Mouse (Mus musculus): ENCODE data around the gene Paqr7.
A peak's percentile ranks its signal among the peaks of the same experiment; 100 is the strongest.

Paqr7 gene

DNA sequence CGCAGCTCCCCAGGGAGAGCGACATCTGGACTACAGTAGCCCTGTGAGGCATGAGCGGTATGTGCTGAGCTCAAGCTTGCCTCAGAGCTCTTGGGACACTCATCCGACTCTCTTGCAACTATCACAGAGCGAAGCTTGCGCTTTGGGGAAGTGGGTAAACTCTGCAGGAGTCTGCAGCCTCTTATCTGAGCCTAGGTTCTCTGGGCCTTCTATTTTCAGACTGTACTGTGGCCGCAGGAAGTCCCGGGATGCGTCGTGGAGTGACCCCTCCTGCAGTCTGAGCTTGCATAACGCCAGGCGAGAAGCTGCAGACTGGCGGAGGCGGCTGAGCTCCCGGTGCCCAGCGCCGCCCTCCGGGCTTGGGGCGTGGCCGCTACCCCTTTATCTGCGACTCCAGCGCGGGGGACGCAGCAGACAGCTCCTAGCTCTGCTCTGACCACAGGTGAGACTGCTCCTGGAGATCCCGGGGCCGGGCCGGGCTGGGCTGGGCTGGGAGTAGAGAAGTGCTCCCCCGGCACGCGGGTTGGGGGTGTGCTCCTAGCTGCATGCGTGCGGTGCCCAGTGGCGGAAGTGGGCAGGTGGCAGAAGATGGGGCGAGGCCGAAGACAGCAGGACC, at the start of gene Paqr7:
Gene Paqr7, plus strand, starts transcription at position 103 of the 616 bp plus-strand sequence.
- DNase-seq: peak; percentile 58 to 69

DNA sequence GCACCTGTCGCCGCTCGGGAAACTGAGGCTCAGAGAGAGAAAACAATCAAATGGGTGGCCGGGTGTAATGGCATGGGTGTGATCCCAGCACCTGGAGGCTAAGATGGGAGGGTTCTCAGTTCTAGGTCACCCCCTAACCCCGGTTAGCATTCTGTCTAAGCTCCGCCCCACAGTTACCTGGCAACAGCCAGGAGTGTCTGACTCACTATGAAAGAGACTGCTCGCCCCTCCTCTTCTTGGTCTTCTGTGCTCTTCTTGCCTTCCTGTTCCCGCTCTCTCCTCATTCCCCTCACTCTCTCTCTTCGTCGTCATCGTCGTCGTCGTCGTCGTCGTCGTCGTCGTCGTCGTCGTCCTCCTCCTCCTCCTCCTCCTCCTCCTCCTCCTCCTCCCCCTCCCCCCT, 48.5 kb upstream of the Paqr7 start:
- no peak for DNase-seq

DNA sequence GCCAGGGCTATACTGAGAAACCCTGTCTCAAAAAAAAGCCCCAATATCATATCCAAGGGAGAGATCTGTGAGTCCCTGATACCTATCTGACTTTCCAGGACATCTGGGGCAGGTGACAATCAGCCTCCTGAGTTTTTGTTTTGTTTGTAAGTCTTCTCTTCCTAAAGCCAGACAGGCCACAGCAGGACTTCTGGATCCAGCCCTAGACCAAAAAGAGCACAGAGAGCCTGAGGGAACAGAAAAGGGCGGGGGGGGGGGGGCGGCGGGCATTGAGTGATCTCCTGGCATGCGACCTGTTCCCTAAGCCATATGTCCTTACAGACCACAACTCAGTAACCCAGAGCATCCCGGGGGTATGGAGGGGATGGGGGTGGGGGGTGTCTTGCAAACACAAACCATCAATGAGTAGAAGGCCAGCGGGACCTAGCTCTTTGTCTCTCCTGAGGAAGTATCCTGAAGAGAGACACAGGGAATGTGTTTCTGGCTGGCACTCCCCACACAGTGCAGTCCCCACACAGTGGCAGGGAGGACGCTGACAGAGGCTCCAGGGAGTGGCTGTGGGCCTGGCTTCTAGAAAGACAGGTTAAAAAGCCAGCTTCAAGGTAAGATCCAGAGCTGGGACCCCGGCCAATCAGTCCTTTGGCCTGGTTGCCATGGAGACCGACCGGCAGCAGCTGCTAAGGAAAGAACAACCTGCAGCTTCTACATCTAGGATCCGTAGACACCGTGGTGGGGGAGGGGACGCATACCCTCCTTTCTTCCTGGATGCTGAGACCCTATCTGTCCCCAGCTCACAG, 46.7 kb upstream of the Paqr7 start:
- DNase-seq: no peak

DNA sequence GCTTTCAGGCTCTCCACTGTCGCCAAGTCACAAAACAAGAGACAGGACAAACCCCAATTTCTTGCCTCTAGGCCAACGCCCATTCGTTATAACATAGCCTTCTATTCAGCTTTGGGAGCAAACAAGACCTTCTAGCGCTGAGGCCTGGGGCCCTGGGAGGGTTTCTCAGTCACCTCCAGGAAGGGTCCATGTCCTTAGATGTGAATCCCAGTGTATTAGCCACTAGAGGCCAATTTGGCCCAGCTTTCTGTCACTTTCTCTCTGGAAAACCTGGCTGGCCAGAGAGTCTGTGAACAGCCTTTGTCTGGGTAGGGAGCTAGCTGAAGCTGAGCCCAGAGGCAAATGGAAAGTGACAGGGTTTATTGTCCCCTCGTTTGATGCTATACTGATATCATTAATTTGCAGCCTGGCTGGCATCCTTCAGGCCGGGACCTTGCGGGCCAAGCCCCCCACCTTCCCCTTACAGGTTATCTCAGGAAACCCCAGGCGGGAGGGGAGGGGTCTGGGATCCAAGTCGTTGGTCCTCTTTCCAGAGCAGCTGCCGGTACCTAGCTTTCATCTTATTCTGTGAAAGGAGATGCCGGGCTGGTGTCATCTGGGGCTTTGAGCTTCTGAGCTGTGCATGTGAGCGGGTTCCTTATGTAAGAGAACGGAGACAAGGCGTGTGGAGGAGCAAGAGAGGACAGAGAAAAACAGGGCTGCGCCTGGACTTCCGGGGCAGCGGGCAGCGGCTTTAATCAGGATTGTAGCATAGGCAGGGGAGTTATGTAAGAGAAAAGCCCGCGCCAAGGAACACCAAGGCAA, 45.9 kb upstream of the Paqr7 start:
- DNase-seq: no peak

DNA sequence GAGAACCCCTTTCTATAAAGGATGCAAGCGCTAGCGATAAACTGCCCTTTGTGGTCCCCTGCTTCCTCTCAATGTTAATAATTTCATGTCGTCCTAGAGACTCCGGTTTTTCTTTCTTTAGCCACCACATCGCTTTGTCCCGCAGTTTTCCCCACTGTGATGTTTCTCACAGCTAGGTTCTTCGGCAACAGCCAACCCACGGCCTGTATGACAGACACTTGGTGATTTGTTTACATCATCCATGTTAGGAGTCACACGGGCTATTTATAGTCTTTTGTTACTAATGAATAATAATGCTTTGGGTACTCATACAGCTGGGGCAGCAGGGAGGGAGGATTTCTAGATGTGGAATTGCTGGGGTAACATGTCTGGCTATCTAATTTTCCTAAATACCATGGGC, 45.0 kb upstream of the Paqr7 start:
- DNase-seq: no peak

DNA sequence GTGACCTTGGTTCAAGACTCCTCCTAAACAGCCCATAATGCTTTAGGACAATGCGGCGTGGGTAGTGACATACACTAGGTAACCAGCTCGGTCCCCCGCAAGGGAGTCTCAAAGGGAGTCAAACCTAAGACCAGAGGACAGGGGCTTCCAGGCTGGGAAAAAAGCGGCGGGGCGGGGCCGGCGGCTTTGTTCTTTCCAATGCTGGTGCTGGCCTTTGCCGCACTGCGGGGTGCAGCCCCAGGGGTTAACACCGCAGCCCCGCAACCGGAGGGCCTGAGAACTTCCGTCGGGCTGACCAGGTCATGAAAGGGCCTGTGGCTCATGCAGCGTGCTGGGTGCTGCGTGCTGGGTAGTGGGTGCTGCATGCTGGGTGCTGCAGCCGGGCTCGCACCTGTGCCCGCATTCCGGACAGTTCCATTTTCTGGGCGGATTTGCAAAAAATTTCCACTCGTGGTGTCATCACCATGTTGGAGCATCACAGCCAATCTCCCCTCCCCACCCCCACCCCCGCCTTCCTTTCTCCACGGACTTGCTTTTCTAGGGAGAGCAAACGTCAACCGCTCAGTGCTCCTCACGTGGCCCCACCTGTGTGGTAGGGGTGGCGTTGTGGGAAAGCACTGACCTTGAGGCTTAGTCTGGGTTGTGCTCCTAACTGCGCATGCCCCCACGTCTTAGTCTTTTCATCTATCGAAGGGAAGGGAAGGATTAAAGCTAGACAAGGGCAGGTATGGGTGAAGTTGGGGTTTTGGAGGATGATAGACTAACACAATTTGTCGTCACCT, 42.7 kb upstream of the Paqr7 start:
- no peak for DNase-seq

DNA sequence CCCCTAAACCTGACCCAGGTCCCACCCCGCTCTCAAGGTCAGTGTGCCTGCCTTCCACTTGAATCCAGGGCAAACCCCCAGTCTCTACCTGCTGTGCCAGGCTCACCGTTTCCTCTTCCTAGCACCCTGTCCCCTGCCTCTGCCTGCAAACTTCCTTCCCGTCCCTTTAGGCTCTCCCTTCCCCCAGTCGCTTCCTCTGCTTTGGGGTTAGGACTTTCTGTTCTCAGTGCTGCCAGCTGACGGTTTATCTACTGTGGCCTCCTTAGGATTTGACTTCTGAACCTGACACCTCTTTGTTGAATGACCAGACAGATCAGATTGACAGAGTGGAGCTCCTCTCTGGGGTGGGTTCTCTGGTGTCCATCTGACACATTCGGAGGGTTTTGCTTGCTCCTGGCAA, 41.2 kb upstream of the Paqr7 start:
- DNase-seq: no peak

DNA sequence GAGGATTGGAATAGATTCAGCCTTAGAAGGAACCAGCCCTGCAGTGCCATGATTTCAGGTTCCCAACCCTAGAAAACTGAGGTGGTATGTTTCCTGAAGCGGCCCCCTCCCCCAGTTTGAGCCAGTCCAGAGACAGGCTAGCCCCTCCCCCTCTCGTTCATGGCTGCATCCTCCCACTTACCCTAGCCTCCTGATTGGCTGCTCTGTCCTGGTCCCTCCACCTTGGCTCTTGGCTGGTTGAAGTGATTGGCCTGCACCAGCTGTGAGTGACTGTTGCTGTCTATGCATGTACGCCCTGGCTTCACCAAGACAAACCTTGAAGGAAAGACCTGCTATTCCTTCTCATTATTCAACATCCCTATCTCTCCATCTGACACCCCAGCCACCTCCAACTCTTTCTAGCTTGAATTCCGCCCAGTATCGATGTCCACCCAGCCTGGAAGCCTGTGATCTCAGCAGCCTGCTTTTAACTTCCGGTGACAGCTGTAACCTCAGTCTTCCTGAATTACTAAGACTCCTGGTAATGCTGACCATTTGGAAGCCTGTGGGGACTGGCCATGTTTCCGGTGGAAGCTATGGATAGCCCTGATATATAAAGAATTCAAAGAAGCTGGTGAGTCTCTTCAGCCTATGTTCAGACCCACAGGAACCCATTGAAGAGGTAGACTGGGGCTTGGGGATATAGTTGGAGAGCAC, 39.2 kb upstream of the Paqr7 start:
- no peak for DNase-seq

DNA sequence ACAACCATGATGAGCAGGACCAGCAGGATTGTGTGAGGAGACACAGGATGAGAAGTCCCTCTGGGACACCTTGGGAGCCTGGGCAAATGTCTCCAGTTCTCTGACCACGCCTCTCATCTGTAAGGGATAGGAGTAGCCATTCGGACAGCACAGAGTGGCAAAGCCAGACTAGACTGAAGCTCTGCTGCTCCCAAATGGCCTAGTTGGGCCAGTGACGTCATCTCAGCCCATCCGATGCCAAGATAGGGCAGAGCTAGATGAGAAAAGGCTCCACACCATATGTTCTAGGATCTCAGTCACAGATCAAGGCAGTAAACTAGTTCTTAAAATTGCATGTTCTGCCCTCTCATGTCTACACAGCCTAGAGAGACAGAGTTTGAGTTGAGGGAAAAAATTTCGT, 37.6 kb upstream of the Paqr7 start:
- no peak for DNase-seq

DNA sequence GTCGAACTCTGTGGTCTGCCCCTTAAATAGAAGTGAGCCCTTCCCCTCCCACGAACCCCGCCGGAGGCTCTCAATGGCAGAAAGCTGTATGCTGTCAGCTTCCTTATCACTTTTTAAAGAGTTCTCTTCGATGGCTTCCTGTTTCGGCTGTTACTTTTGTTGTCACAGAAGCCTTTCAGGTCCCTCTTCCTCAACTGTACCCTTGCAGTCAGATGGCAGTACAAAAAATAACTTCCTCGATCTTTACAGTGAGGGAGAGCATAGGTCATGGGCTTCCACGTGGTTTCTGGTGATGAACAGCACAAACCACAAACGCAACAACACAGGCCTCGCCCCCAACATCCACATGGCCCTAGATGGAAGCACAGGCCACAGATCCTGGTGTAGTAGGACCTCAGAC, 36.2 kb upstream of the Paqr7 start:
- DNase-seq: peak; percentile 55 to 59

DNA sequence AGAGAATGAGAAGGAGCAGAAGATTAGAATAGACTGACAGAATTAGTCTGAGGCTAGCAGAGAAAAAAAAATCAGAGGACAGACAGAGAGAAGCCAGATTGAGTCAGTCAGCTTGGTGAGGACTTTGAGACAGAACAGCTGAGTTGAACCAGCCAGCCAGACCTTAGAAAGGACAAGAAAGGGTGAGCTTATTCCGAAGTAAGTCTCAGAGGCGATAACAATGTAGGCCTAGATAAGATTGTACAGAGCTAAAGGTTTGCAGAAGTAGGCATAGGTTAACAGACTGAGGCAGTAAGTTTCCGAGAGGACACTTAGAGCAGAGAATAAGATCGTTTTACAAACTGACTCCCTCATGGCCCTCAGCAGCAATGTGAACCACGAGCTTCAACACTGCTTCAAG, 35.2 kb upstream of the Paqr7 start:
- DNase-seq: no peak

DNA sequence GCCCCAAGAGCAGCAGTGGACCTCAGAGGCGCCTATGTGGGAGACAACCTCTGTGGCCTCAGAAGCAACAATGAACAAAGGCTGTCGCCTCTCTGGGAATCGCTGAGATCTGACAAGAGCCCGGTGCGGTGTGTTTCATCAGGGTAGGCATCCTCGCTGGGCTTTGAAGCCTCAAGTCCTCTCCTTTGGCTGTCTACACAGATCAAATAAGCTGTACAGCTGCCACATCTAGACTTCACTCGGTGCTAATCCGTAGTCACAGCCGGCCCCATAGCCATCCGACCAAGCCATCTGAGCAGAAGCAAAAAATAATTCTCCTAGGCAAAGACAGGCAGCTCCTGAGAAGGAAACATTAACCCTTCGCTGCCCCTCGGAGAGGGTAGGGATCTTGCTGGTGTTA, 30.7 kb upstream of the Paqr7 start:
- no peak for DNase-seq

DNA sequence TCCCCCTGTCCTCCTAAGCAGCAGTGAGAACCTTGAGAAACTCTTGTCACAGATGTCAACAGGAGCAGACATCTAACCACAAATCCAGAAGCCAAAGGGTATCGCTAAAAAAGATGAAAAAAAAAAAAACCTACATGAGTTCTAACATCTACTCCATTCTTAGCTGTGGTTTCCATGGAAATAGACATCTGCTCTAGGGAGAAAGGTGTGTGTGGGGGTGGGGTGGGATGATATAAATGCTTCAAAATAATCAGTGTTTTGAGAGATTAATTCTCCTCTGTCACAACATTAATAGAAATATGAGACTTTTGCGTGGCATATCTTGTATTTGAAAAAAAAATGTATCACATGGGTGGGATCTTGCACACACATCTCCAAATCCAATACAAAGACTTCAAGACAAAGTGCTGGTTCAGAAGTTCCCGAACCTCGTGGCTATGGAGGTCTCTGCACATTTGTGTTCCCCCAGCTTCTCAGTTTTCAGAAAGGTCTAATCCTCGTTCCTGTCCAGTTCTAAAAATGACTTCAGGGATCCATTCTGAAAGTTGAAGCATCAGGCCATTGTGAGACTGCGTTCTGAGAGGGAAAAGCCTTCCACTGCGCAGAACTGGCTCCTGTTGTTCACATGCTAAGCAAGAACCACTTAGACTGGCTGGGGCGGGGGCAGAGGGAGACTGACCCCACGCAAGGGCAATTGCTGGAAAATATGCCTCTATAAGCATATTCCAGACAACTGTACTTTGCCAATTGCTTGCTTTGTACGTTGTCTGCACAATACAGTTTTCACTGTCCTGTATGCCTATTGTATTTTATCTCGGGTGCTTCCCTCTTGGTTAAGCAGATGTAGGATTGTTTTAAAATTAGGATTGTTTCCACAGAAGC, 29.9 kb upstream of the Paqr7 start:
- no peak for DNase-seq

DNA sequence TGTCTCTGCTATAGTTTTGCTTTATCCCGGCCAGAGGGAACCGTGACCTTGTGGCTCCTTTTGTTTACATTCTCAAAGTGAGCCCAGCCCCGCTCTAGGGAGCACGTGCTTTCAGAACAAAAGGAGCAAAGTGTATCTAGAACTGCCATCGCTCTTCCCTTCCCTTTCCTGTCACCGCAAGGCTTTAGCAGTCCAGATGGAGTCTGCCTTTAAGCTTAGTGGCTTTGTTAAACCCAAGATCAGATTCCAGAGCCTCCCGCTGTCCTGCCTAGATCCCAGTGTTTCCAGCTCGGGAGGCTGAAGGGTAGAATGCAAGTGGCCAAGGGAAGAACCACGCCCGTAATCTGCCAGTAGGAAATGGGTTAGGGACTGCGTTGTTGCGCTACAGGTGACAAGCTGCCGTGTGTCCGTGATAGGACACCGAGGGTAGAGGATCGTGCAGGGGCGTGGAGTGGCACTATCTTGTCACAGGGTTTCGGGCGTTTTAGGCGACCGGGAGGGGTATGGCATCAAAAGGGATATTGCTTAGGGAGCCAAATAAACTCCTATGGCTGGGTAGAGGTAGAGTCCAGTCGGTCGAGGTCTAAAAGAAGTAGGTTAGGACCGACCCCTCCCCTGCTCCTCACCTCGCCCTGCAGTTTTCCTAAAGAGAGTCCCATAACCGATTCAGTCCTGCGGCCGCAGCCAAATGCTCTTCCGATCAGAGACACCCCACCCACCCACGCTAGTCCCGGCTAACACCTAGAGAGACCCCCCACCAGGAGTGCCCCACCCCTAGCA, 28.9 kb upstream of the Paqr7 start:
- peak in 1 of 2 experiments; percentile 25 for DNase-seq

DNA sequence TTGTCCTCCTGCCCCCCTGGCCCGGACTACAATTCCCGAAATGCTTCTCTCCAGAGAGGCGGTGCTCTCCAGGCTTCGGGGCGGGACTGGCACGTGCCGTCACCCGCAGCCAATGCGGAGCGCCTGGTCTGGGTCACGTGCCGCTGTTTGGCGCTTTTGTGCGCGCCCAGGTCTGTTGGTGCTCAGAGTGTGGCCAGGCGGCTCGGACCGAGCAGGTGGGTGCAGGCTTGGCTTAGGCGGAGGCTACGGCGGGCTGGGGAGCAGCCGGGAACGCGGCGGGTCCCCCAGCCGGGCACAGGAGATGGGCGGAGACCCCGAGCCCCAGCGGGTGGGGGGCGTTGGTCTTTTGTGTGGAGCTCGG, 28.3 kb upstream of the Paqr7 start, which contains the start of gene Stmn1:
Gene Stmn1, plus strand, starts transcription at position 106 of the 361 bp plus-strand sequence.
- DNase-seq: peak; percentile 87 to 90

DNA sequence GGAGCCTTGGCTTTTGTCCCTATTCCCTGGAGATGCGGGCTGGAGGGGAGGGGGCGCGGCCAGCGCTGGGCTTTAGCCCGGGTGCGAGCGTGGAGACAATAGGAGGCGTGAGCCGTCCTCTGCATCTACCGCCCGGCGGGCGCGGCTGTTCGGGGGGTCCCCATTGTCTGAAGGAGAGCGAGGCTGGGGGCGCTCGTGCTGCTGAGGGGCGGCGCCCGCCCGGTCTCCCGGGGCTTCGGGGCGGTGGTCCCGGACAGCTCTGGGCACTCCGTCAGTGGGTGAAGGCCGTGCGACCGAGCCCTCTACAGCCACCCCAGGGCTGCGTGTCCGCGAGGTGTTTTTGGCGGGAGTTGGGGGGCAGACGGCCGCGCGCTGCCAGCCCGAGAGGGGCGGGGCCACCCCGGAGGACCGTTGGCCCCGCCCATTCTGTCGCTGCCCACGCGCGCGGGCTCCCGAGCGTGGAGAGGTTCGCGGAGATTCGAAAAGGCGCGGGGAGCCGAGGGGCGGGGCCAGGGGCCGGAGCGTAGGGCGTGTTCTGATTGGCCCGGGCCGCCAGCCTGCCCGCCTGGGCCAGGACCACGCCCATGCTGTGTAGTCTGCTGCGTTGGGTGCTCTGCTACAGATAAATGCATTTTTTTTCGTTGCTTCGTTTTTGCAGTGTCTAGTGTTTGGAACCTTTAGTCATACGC, 27.8 kb upstream of the Paqr7 start:
- DNase-seq: peak; percentile 94 to 97

DNA sequence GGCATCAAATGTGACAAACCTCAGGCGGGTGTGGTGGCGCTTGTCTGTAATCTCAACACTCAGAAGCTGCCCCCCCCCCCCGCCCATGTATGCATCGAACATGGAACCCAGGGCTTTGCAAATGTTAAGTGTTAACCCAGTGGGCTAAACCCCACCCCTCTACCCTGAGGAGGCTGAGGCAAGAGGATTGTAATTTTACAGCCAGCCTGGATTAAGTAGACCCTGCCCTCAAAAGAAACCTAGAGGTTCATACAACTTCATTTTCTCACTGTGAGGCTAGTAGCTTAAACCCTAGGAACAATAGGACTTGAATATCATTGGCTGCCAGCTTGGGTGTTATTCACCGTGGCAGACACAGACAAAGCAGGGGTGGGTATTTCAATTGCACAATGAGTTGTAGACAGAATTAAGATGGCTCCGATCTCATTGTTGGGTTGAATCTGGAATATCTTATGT, 27.1 kb upstream of the Paqr7 start:
- DNase-seq: no peak

DNA sequence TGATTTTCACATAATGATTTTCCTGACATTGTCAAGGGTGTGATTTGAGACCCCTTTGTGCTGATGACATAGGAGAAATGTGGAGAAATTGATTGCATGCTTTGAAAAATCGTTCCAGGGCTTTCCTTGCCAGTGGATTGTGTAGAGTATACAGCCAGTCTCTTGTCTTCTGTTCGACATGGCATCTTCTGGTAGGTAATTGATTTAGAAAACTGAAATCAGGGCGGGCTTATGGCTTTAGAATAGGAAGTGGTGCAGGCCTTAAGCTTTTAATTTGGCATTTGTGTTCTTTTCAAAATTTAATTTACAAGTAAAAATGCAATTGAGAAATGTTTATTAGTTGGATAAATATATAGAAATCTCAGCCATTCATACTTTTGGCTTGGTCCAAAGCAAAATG, 26.5 kb upstream of the Paqr7 start:
- DNase-seq: no peak

DNA sequence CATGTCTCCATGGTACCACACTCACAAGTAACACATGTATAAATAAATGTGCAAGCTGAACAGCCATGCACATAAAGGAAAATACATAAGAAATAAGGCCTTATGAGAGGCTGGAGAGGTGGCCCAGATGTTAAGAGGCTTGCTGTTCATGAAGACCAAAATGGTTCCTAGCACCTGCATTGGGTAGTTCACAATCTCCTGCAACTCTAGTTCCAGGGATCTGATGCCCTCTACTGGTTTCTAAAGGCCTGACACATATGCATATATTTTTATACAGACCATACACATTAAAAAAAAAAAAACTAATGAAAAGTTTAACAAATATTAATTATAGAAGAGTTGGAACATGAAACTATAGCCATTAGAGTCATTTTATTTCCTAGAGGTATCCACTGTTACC, 25.0 kb upstream of the Paqr7 start:
- DNase-seq: no peak

DNA sequence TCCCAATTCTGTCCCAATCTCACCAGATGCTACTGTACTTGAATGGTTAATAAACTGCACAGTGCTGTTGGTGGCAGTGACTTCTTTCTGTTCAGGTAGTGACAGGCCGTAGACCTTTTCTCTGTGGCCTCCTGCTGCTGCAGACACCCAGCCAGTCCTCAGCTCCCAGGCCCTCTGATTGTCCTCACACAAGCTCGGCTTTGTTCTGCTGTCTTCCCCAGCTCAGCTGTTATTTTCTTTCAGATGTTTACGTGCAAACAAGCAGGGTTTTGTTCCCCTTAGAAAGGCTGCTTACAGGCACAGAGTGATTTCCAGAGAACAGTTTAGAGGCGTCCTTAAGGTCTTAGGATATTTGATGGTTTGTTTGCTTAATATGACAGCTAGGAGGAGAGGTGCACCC, 22.7 kb upstream of the Paqr7 start:
- DNase-seq: no peak

Data from spleen, adult 18-20 months (tissue).